Mouse (Mus musculus) midbrain, embryonic 11.5 days (tissue): ENCODE measurements around the gene Ghdc. TPM values are rescaled to one million over a fixed set of nuclear protein-coding genes. Genes with fewer than 3 reads are reported as not detected.

Experiments used
- ATAC-seq: fragments of 200-750 bp; cut with Nextera tagmentation; 2 replicates; pipeline ENCODE4 v1.8.0; 2017; ENCODE audit warnings: moderate TSS enrichment, moderate library complexity; ENCODE audit not compliant: low FRiP score
- DNase-seq: peaks from one replicate; pipeline ENCODE4 v3.0.0; 2015; ENCODE audit warnings: low spot score; ENCODE audit errors: missing footprints
- H3K27ac ChIP-seq: fragments of 300-500 bp; sonication (generic); 2 replicates; pipeline ENCODE4 v1.5.1; 2014; ENCODE audit warnings: low read depth, low read length
- H3K27me3 ChIP-seq: fragments of 300-500 bp; sonication (generic); 2 replicates; pipeline ENCODE4 v1.6.1; 2014; ENCODE audit warnings: mild to moderate bottlenecking, low read length, moderate library complexity, mixed read lengths; ENCODE audit not compliant: control insufficient read depth, insufficient read depth
- H3K36me3 ChIP-seq: fragments of 300-500 bp; sonication (generic); 2 replicates; pipeline ENCODE4 v1.6.1; 2014; ENCODE audit warnings: mild to moderate bottlenecking, low read length, moderate library complexity, mixed read lengths; ENCODE audit not compliant: control insufficient read depth, insufficient read depth
- H3K4me1 ChIP-seq: fragments of 300-500 bp; sonication (generic); 2 replicates; pipeline ENCODE4 v1.6.1; 2014; ENCODE audit warnings: low read length; ENCODE audit not compliant: control insufficient read depth, insufficient read depth
- H3K4me2 ChIP-seq: fragments of 300-500 bp; sonication (generic); 2 replicates; pipeline ENCODE4 v1.6.1; 2014; ENCODE audit warnings: mild to moderate bottlenecking, moderate library complexity
- H3K4me3 ChIP-seq: fragments of 300-500 bp; sonication (generic); 2 replicates; pipeline ENCODE4 v1.5.1; 2014; ENCODE audit warnings: low read depth, low read length
- H3K9ac ChIP-seq: fragments of 300-500 bp; sonication (generic); 2 replicates; pipeline ENCODE4 v1.6.1; 2014; ENCODE audit warnings: low read length
- H3K9me3 ChIP-seq: fragments of 300-500 bp; sonication (generic); 2 replicates; pipeline ENCODE4 v1.6.1; 2016; ENCODE audit warnings: low read length; ENCODE audit not compliant: control insufficient read depth
- WGBS: fragments of 180-500 bp; shearing (Covaris S2); extraction: QIAGEN DNeasy Blood & Tissue Kit; methylation state at CpG from one replicate; pipeline ENCODE4 v1.1.7; 2014; 5-methylcytosine and 5-hydroxymethylcytosine counted together
- polyA plus RNA-seq: library from polyadenylated mRNA; unstranded; fragments of >200 nt; fragmentation: Nextera tagmentation; extraction: Ambion mirVana; gene quantifications from 2 replicates; pipeline ENCODE4 v1.2.1, GENCODE M21; 2014

The Ghdc gene
- polyA plus RNA-seq, 1 experiment from 2014 or later, result 1.3 TPM

DNA sequence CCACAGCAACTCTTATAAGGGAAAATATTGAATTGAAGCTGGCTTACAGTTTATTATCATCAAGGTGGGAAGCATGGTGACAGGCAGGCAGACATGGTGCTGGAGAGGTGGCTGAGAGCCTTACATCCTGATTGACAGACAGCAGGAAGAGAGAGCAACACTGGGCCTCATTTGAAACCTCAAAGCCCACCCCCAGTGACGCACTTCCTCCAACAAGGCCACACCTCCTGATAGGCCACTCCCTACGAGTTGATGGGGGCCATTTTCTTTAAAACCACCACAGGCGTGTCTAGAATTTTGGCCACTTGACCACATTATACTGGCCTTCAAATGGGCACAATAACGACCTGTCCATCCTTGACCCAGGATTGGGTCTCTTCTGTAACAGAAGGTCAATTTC lies 3.5 kb upstream of the Ghdc start:
- Histone ChIP-seq H3K4me2 (no peak overlapping the region), H3K27ac (no peak overlapping the region), H3K9ac (no peak overlapping the region), H3K4me1 (no peaks in the 10 kb centered on the region), H3K27me3 (no peaks in the 10 kb centered on the region), H3K4me3 (no peak overlapping the region), H3K9me3 (no peaks in the 10 kb centered on the region), H3K36me3 (no peaks in the 10 kb centered on the region)
- ATAC-seq (no peak), DNase-seq (no peak)
- WGBS, result 78% methylated on average over 4 of the region's 4 CpGs

DNA sequence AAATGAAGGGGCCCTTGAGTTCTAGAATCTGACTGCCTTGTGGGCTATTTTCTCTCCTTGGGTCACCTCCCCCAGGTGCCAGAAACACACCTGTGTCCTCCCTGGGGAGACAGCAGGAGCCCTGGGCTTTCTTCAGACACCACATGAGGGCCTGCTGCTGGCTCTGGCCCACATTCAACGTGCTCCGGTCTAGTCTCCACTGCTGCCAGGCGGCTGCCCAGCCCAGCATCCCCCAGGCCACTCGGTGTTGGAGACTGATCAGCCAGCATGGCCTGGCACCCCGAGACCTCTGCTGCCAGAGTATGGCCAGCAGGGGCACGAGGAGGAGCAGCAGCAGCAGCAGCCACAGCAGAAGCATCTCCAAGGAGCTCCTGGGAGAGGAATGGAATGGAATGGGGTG lies 777 bp downstream of the Ghdc start:
- no peak overlapping the region for H3K4me3 ChIP-seq
- no peak overlapping the region for H3K27ac ChIP-seq
- H3K27me3 ChIP-seq, result no peaks in the 10 kb centered on the region
- WGBS, result 59% methylated on average over 6 of the region's 6 CpGs
- ATAC-seq (no peak), DNase-seq (no peak)
- H3K36me3 ChIP-seq, result no peaks in the 10 kb centered on the region
- H3K9me3 ChIP-seq, result no peaks in the 10 kb centered on the region
- H3K4me2 ChIP-seq, result peak overlapping the region; percentile 41; the same call in 1 of the 2 replicates
- no peaks in the 10 kb centered on the region for H3K4me1 ChIP-seq
- H3K9ac ChIP-seq, result no peak overlapping the region

DNA sequence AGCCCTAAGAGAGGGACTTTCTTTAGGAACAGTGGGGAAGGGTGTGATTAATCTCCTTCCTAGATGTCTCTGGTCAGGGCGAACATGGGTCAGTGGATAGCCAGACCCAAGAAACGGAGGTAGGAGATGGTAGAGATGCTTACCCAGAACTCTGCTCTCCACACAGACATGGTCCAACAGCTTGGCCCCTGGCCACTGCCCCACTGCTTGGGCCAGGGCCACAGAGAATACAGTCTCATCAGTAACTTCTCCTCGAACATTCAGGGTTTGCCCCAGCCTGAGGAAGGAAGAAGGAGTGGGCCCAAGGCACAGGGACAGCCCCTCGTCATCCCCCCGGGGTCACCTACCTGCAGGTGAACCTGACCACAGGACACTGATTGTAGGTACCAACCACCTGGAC lies 2.9 kb downstream of the Ghdc start:
- H3K27me3 ChIP-seq, result no peaks in the 10 kb centered on the region
- ATAC-seq (no peak), DNase-seq (no peak)
- no peak overlapping the region for H3K27ac ChIP-seq
- H3K36me3 ChIP-seq, result no peaks in the 10 kb centered on the region
- no peak overlapping the region for H3K4me3 ChIP-seq
- H3K9ac ChIP-seq, result no peak overlapping the region
- WGBS, result 82% methylated on average over 5 of the region's 5 CpGs
- no peaks in the 10 kb centered on the region for H3K9me3 ChIP-seq
- no peaks in the 10 kb centered on the region for H3K4me1 ChIP-seq
- no peak overlapping the region for H3K4me2 ChIP-seq

DNA sequence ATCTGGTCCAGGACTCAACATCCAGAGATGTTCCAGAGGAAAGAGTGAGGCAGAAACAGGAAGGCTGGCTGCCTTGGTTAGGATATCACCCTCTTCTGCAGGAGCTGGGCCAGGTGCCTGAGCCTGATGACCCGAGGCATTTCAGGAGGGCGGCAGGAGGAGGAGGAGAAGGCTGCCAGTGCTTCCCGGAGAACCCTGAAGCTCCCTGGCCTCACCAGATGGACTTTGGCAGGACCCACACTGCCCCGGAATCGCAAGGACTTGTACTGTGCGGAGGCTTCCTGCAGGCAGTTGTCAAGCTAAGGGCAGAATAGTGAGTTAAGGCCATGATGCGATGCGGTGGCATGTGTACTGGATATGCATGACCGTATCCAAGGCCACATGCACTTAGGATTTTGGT lies 4.0 kb downstream of the Ghdc start:
- Histone ChIP-seq H3K4me2 (no peak overlapping the region), H3K9ac (no peak overlapping the region), H3K36me3 (no peaks in the 10 kb centered on the region), H3K27ac (no peak overlapping the region), H3K27me3 (no peaks in the 10 kb centered on the region), H3K9me3 (no peaks in the 10 kb centered on the region), H3K4me3 (no peak overlapping the region), H3K4me1 (no peaks in the 10 kb centered on the region)
- ATAC-seq (no peak), DNase-seq (no peak)
- 85% methylated on average over 9 of the region's 9 CpGs for WGBS

DNA sequence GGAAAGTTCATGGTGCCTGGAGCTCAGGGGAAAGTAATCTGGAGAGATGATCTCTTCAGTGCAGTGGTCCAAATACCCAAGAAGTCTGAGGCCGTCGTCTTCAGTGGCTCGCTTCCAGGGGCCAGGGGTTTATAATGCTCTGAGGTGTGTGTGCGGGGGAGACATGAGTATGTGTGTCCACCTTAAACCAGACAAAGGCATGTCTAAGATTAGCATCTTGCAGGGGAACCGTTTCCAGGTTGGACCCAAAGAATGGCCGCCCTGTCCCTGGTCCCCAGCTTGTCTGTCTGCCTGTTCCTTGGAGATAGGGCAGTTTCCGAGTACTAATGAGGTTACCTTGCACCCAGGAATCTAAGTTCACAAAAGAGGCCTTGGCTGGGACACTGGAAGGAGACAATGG lies 7.9 kb downstream of the Ghdc start, which contains the start of gene Hcrt:
Gene Hcrt, minus strand, starts transcription at position 101 of the 400 bp plus-strand sequence.
- no peak within 1 kb of the TSS for H3K27ac ChIP-seq
- H3K4me2 ChIP-seq, result peak within 1 kb of the TSS; percentile 61
- no peak for DNase-seq
- H3K27me3 ChIP-seq, result peaks cover 11% of the 10 kb centered on the region
- ATAC-seq, result no peak
- no peaks in the 10 kb centered on the region for H3K36me3 ChIP-seq
- peak within 1 kb of the TSS; percentile 56 for H3K9ac ChIP-seq
- H3K4me1 ChIP-seq, result peaks cover 13% of the 10 kb centered on the region
- H3K9me3 ChIP-seq, result no peaks in the 10 kb centered on the region
- H3K4me3 ChIP-seq, result peak within 1 kb of the TSS; percentile 31
- WGBS, result 82% methylated on average over 7 of the region's 7 CpGs

DNA sequence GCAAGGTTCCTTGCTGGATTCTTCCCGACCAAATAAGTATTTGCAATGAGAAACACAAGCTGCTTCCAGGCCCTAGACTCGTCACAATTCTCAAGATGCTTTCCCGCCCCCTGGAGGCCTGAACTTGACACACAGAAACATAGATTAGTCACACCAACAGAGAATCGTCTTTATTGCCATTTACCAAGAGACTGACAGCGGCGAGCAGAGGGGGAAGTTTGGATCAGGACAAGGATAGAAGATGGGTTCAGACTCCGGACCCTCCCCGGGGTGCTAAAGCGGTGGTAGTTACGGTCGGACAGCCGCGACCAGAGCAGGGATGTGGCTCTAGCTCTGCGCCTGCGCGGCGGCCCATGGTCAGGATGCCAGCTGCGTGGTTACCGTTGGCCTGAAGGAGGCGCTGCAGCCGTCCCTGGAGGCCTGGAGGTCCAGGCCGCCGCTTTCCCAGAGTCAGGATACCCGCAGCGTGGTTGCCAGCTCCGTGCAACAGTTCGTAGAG lies 9.2 kb downstream of the Ghdc start:
- Histone ChIP-seq H3K27me3 (peaks cover 11% of the 10 kb centered on the region), H3K27ac (no peak overlapping the region; the same call in 1 of the 2 replicates), H3K4me2 (peak overlapping the region; percentile 61), H3K36me3 (no peaks in the 10 kb centered on the region), H3K9ac (peak overlapping the region; percentile 56), H3K9me3 (no peaks in the 10 kb centered on the region), H3K4me3 (peak overlapping the region; percentile 31), H3K4me1 (peaks cover 13% of the 10 kb centered on the region)
- peak; percentile 75 for ATAC-seq
- peak; percentile 99 for DNase-seq
- WGBS, result under 1% methylated on average over 27 of the region's 27 CpGs

DNA sequence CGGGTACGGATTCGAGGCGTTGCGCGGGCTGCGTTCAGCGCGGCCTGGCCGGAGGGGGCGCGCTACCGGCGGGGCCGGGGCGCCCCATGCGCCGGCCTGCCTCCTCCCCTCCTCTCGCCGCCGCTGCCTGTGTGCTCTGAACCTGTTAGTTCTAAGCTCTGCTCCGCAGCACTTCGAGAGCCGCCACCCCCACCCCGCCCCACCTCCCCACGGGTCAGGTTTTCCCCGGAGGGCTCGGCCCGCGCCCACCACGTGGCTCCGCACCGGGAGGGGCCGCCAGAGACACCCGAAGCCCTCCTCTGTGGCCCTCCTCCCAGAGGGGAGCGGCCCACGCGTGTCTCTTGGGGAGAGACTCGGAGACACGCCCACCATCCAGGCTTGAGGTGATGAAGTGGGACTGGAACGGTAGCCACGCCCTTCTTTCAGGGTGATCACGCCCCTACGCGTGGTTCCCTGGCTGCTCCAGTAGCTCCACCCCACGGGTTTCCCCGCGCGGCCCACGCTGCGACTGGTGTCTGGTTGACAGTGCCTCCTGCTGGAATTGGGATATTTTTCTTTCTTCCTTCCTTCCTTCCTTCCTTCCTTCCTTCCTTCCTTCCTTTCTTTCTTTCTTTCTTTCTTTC lies 11.0 kb downstream of the Ghdc start, which contains the start of gene Kcnh4:
Gene Kcnh4, minus strand, starts transcription at position 332 of the 623 bp plus-strand sequence.
- Histone ChIP-seq H3K4me1 (peaks cover 13% of the 10 kb centered on the region), H3K36me3 (no peaks in the 10 kb centered on the region), H3K9me3 (no peaks in the 10 kb centered on the region), H3K4me3 (peak within 1 kb of the TSS; percentile 35), H3K9ac (peak within 1 kb of the TSS; percentile 65), H3K27me3 (peaks cover 11% of the 10 kb centered on the region), H3K4me2 (peak within 1 kb of the TSS; percentile 53), H3K27ac (peak within 1 kb of the TSS; percentile 20; the same call in 1 of the 2 replicates)
- peak; percentile 87 for DNase-seq
- WGBS, result under 1% methylated on average over 46 of the region's 51 CpGs
- ATAC-seq, result peak; percentile 52; the same call in 1 of the 2 replicates

DNA sequence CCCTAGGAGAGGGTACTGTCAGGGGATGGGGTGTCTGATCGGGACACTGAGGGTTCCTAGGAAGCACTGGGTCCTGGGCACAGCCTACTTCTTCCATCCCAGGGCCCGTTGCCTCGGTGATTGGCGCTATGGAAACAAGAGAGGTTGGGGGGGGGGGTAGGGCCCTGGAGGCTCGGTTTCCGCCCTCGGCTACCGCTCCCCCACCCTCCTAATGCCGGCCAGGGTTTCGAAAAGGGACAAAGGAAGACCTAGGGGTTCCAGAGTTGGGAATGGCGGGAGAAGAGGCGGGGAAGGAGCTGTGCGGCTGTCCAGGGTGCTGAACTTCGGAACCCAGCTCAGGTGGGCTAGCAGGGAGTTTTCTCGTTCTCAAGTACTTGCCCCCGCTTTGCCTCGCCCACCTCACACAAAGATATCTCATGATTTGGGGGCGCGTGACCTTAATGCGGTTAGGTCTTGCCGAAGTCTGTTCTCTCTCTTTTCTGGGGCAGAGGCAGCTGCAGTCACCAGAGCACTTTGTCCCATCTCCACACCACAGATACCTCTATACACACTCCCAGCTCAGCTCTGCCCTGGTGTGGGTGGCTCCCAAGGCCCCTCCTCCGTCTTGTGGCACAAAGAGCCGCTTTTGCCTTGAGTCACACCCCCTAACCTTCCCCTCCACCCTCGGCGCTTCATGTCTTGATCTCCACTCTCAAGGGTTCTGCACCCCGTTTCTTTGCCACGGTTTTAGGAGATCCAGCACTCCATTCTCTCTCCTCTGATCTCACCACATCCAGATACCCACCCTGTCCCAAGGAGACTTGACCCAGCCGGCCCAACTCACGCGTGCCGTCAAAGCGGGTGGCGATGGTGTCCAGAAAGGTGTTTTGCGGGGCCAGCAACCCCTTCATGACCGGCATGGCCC lies 11.8 kb downstream of the Ghdc start:
- H3K27me3 ChIP-seq, result peaks cover 11% of the 10 kb centered on the region
- ATAC-seq, result peak; percentile 60

DNA sequence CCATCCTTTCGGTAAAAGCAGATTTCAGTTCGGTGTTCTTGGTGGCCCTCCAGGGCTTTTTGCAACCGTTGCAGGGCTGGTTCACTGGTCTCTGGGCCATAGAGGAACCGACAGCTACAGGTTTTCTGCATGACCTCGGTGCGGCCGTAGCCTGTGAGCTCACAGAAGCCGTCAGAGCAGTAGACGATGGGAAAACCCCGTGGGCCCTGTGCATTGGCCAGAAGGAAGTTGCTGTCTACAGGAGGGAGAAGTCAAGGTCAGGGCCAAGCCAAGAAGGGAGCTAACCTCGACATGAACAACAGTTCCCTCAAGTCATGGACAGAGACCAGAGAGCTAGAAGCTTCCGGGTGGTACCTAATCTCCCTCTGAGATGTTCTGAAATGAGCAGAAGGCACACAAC lies 13.2 kb downstream of the Ghdc start:
- Histone ChIP-seq H3K9ac (no peak overlapping the region), H3K4me3 (no peak overlapping the region), H3K36me3 (no peaks in the 10 kb centered on the region), H3K27me3 (peaks cover 11% of the 10 kb centered on the region), H3K4me2 (no peak overlapping the region), H3K27ac (no peak overlapping the region), H3K9me3 (no peaks in the 10 kb centered on the region), H3K4me1 (peaks cover 13% of the 10 kb centered on the region)
- 89% methylated on average over 12 of the region's 12 CpGs for WGBS
- ATAC-seq (no peak), DNase-seq (no peak)

More for the DNA sequence above, 11.8 kb downstream of the Ghdc start:
- peak overlapping the region; percentile 20; the same call in 1 of the 2 replicates for H3K27ac ChIP-seq
- H3K4me1 ChIP-seq, result peaks cover 13% of the 10 kb centered on the region
- peak overlapping the region; percentile 53 for H3K4me2 ChIP-seq
- peak; percentile 96 for DNase-seq
- H3K9ac ChIP-seq, result peak overlapping the region; percentile 65
- H3K4me3 ChIP-seq, result peak overlapping the region; percentile 35
- no peaks in the 10 kb centered on the region for H3K36me3 ChIP-seq
- H3K9me3 ChIP-seq, result no peaks in the 10 kb centered on the region
- under 1% methylated on average over 35 of the region's 35 CpGs for WGBS
